Mouse (Mus musculus): ENCODE data around the gene Vmn1r120.
"Not testable (repeated sequence)": the region's sequence is repeated elsewhere in the genome, so short reads cannot be mapped to it uniquely, and the experiment has no call there.

Vmn1r120 gene

GRCm38 (mm10) chr7:21053684-21054083, at the start of gene Vmn1r120:
Gene Vmn1r120, minus strand, starts transcription at chr7:21053784.
- not testable (repeated sequence) for DNase-seq (ENCODE audit: extremely low read depth, insufficient read length, low spot score)

DNA sequence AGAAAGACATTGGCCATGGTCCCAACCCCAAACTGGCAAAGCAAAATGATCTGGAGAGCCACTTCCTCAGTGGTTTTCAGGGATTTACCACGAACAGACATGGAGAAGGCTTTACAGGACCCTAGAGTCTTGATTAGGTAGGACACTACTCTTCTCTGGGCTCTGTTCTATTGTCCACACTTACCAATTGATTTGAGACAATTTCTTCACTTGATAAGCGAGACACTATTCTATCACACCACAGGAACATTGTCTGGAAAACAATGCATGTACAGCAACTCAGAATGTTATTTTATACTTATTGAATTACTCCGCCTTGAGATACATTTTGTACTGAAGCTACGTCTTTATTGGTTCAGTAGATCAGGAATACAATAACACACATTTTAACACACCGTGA, 44.8 kb upstream of the Vmn1r120 start, which contains the start of gene Vmn1r121:
Gene Vmn1r121, minus strand, starts transcription at position 101 of the 400 bp plus-strand sequence.
- not testable (repeated sequence) for DNase-seq (ENCODE audit: extremely low read depth, insufficient read length, low spot score)

GRCm38 (mm10) chr7:21012355-21012754, 41.2 kb downstream of the Vmn1r120 start, which contains the start of gene Vmn1r119:
Gene Vmn1r119, minus strand, starts transcription at chr7:21012455.
- DNase-seq (ENCODE audit: extremely low read depth, insufficient read length, low spot score): not testable (repeated sequence)

Measured in 3134 (cell line).